Mouse (Mus musculus) CH12.LX (cell line): ENCODE measurements at regions not wholly inside any gene's neighbourhood (a gene's known extent, or its start where the extent isn't known, plus 50 kb on each side); places are given as distances from the start of the nearest gene placed in this dataset.

ENCODE experiments used
- DNase-seq: peaks from one replicate; pipeline ENCODE4 v3.0.0-alpha.2; 2013; ENCODE audit errors: extremely low read depth
- H3K27ac ChIP-seq: 2 replicates; pipeline ENCODE4 v1.5.1; 2012; ENCODE audit warnings: low read depth, mild to moderate bottlenecking, control low read depth, moderate library complexity; ENCODE audit not compliant: insufficient read depth
- H3K27me3 ChIP-seq: replicated peaks from 2 replicates; pipeline ENCODE3; 2012; ENCODE audit warnings: inconsistent platforms
- H3K36me3 ChIP-seq, 2 experiments: replicated peaks in 1 of 2; 2 replicates each; pipeline versions ENCODE3 to v1.6.1; 2012; ENCODE audit warnings: inconsistent platforms in 1 of 2, low read length in 1 of 2, mild to moderate bottlenecking in 1 of 2, mixed read lengths in 1 of 2, moderate library complexity in 1 of 2; ENCODE audit not compliant: control insufficient read depth in 1 of 2, insufficient read depth in 1 of 2
- H3K4me1 ChIP-seq, 2 experiments: 2 replicates each; pipeline ENCODE4 v1.6.1; 2012; ENCODE audit warnings: inconsistent platforms in 1 of 2, moderate library complexity in 1 of 2; ENCODE audit not compliant: insufficient read depth in 2 of 2, control insufficient read depth in 1 of 2
- H3K4me2 ChIP-seq: 2 replicates; pipeline ENCODE4 v1.6.1; 2012; ENCODE audit warnings: low read depth, mild to moderate bottlenecking, control low read depth; ENCODE audit not compliant: poor library complexity, insufficient read depth, severe bottlenecking
- H3K4me3 ChIP-seq, 3 experiments: fragments of 150-350 bp in 1 of 3; sonication (generic) in 1 of 3; replicated peaks in 1 of 3; 2 replicates each; pipeline versions ENCODE3 to v1.5.1; 2011 to 2012; ENCODE audit warnings: low read depth in 2 of 3, low read length in 2 of 3, mild to moderate bottlenecking in 2 of 3, moderate library complexity in 2 of 3, control low read depth in 1 of 3, improper control_type of control experiment in 1 of 3, inconsistent platforms in 1 of 3, mixed read lengths in 1 of 3; ENCODE audit not compliant: poor library complexity in 1 of 3
- H3K79me2 ChIP-seq: replicated peaks from 2 replicates; pipeline ENCODE4 v1.6.1; 2012; ENCODE audit warnings: mild to moderate bottlenecking, moderate library complexity; ENCODE audit not compliant: control insufficient read depth, poor library complexity, insufficient read depth, severe bottlenecking; ENCODE audit errors: extremely low read depth
- H3K9ac ChIP-seq: 2 replicates; pipeline ENCODE4 v1.6.1; 2012; ENCODE audit warnings: low read depth, mild to moderate bottlenecking, control low read depth, moderate library complexity; ENCODE audit not compliant: insufficient read depth
- H3K9me3 ChIP-seq: replicated peaks from 2 replicates; pipeline ENCODE3; 2012; ENCODE audit warnings: low read length, inconsistent platforms, mixed read lengths
- CHD1 ChIP-seq: IDR thresholded peaks from 2 replicates; pipeline ENCODE4 v1.6.1; 2012; ENCODE audit warnings: low read depth, low read length, improper control_type of control experiment, inconsistent platforms
- ELF1 ChIP-seq: IDR thresholded peaks from 2 replicates; pipeline ENCODE4 v1.6.1; 2014; ENCODE audit warnings: low read depth, mild to moderate bottlenecking, inconsistent platforms, low read length, improper control_type of control experiment
- ETS1 ChIP-seq: conservative IDR thresholded peaks from 2 replicates; pipeline ENCODE4 v1.6.1; 2012; ENCODE audit warnings: low read depth, mild to moderate bottlenecking, inconsistent platforms, low read length, improper control_type of control experiment, moderate library complexity
- GABPA ChIP-seq: IDR thresholded peaks from 2 replicates; pipeline ENCODE4 v1.6.1; 2012; ENCODE audit warnings: low read depth, low read length, improper control_type of control experiment, inconsistent platforms; ENCODE audit not compliant: insufficient replicate concordance
- HCFC1 ChIP-seq: IDR thresholded peaks from 2 replicates; pipeline ENCODE4 v1.6.1; 2012; ENCODE audit warnings: low read depth, mild to moderate bottlenecking, inconsistent platforms, low read length, improper control_type of control experiment
- JUN ChIP-seq: IDR thresholded peaks from 2 replicates; pipeline ENCODE4 v1.6.1; 2011; ENCODE audit warnings: low read depth, mild to moderate bottlenecking, low read length, improper control_type of control experiment, moderate library complexity; ENCODE audit not compliant: insufficient read depth
- KAT2A ChIP-seq: IDR thresholded peaks from 2 replicates; pipeline ENCODE4 v1.6.1; 2012; ENCODE audit warnings: low read length, improper control_type of control experiment, inconsistent platforms; ENCODE audit not compliant: insufficient replicate concordance
- MAFK ChIP-seq: IDR thresholded peaks from 2 replicates; pipeline ENCODE4 v1.6.1; 2011; ENCODE audit warnings: low read length, improper control_type of control experiment; ENCODE audit not compliant: insufficient replicate concordance
- MXI1 ChIP-seq: IDR thresholded peaks from 2 replicates; pipeline ENCODE4 v1.6.1; 2011; ENCODE audit warnings: mild to moderate bottlenecking, low read depth, low read length, improper control_type of control experiment
- MYC ChIP-seq: IDR thresholded peaks from 2 replicates; pipeline ENCODE4 v1.6.1; 2011; ENCODE audit warnings: low read depth, mild to moderate bottlenecking, improper control_type of control experiment, low read length
- NRF1 ChIP-seq: IDR thresholded peaks from 2 replicates; pipeline ENCODE4 v1.6.1; 2014; ENCODE audit warnings: low read depth, mild to moderate bottlenecking, inconsistent platforms, low read length, improper control_type of control experiment, moderate library complexity
- PAX5 ChIP-seq: IDR thresholded peaks from 2 replicates; pipeline ENCODE4 v1.6.1; 2012; ENCODE audit warnings: low read length, inconsistent platforms, mixed read lengths
- POLR2AphosphoS2 ChIP-seq: IDR thresholded peaks from 2 replicates; pipeline ENCODE4 v1.6.1; 2011; ENCODE audit warnings: low read depth, low read length, improper control_type of control experiment
- RAD21 ChIP-seq: IDR thresholded peaks from 2 replicates; pipeline ENCODE4 v1.6.1; 2011; ENCODE audit warnings: low read depth, mild to moderate bottlenecking, low read length, improper control_type of control experiment, moderate library complexity
- RCOR1 ChIP-seq: conservative IDR thresholded peaks from 2 replicates; pipeline ENCODE4 v1.6.1; 2012; ENCODE audit warnings: low read depth, mild to moderate bottlenecking, inconsistent platforms, low read length, improper control_type of control experiment
- USF2 ChIP-seq: conservative IDR thresholded peaks from 2 replicates; pipeline ENCODE4 v1.6.1; 2011; ENCODE audit warnings: low read depth, low read length, improper control_type of control experiment
- ZC3H11A ChIP-seq: IDR thresholded peaks from 2 replicates; pipeline ENCODE4 v1.6.1; 2012; ENCODE audit warnings: low read depth, mild to moderate bottlenecking, inconsistent platforms, low read length, improper control_type of control experiment
- ZKSCAN1 ChIP-seq: IDR thresholded peaks from 2 replicates; pipeline ENCODE4 v1.6.1; 2012; ENCODE audit warnings: low read depth, inconsistent platforms, low read length, improper control_type of control experiment, borderline replicate concordance
- ZMIZ1 ChIP-seq: IDR thresholded peaks from 2 replicates; pipeline ENCODE4 v1.6.1; 2012; ENCODE audit warnings: low read depth, mild to moderate bottlenecking, inconsistent platforms, low read length, improper control_type of control experiment
- ZNF384 ChIP-seq: IDR thresholded peaks from 2 replicates; pipeline ENCODE4 v1.6.1; 2012; ENCODE audit warnings: low read depth, low read length, improper control_type of control experiment, inconsistent platforms
- dilution Hi-C: fragments of 300-500 bp; cut with MboI; formaldehyde crosslinking; loops from 2 replicates; pipeline ENCODE4 v1.14.3; 2020; ENCODE audit warnings: low sequenced_read_pairs; ENCODE audit not compliant: extremely low pct_unique_long_range_greater_than_20kb, extremely low pct_ligation_motif_present
- in situ Hi-C: fragments of 300-500 bp; cut with MboI; formaldehyde crosslinking; loops from 3 replicates; pipeline ENCODE4 v1.14.3; 2019; ENCODE audit warnings: low sequenced_read_pairs, low pct_ligation_motif_present, low pct_unique_long_range_greater_than_20kb, mixed read lengths

DNA sequence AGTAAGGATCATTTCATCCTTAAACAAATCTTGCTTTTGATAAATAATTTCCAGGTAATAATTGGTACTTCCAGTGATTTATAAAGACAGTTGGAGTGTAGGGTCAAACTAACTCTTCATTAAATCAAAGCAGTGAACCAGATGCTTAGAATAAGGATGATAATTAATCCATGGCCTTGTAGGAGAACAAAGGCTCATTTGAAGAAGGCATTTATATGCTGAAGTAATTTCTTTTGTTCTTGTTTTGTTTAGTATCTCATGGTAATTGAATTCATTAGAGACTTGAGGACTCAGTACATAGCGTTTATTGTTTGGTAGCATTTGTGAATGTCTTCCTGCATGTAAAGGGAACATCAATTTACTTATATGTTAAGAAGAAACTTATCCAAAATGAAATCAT, 1202.3 kb downstream of the Pcdh9 start:
- DNase-seq = no peak
- in situ Hi-C loops = no loop called here
- H3K27ac ChIP-seq = no peak overlapping the region

DNA sequence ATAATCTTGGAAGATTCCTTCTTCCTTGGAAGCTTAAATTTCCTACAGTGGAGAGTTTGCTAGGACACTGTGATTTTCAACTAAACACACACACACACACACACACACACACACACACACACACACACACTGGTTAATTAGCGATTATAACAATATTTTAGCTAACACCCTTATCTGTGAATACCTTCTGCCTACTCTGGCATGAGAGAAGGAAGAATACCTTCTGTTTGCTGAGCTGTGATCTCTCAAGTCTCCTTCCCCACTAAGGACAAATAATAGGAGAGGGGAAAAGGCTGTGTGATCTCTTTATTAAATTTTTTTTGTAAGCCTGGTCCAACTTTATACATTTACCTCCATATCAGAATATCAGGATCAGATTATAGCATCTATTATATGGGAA, 1203.4 kb downstream of the Pcdh9 start:
- no peak overlapping the region for H3K9ac ChIP-seq
- H3K36me3 ChIP-seq = no peaks in the 10 kb centered on the region
- in situ Hi-C loops (no loop called here), dilution Hi-C loops (no loop called here)
- peaks cover 18% of the 10 kb centered on the region for H3K9me3 ChIP-seq
- no peak overlapping the region for H3K4me2 ChIP-seq
- H3K4me3 ChIP-seq = no peak overlapping the region
- H3K4me1 ChIP-seq = no peaks in the 10 kb centered on the region
- DNase-seq = no peak
- no peak for TF ChIP-seq JUN
- no peak for TF ChIP-seq NRF1
- no peak for TF ChIP-seq MAFK
- no peak for TF ChIP-seq ZKSCAN1
- TF ChIP-seq ZNF384 = no peak
- TF ChIP-seq MXI1 = no peak
- no peak for TF ChIP-seq GABPA
- no peak for TF ChIP-seq CHD1
- TF ChIP-seq PAX5 = no peak
- TF ChIP-seq RCOR1 = no peak
- TF ChIP-seq MYC = no peak
- TF ChIP-seq RAD21 = no peak
- TF ChIP-seq ELF1 = no peak
- H3K79me2 ChIP-seq = no peaks in the 10 kb centered on the region
- H3K27me3 ChIP-seq = no peaks in the 10 kb centered on the region
- no peak overlapping the region for H3K27ac ChIP-seq

More for the DNA sequence above, 1202.3 kb downstream of the Pcdh9 start:
- no peaks in the 10 kb centered on the region for H3K4me1 ChIP-seq
- H3K4me2 ChIP-seq = no peak overlapping the region
- no peak overlapping the region for H3K9ac ChIP-seq
- no peak for TF ChIP-seq ETS1
- TF ChIP-seq KAT2A = no peak
- no peak for TF ChIP-seq ZNF384
- no peak for TF ChIP-seq GABPA
- TF ChIP-seq PAX5 = no peak
- TF ChIP-seq POLR2AphosphoS2 = no peak
- no peak for TF ChIP-seq ZMIZ1
- TF ChIP-seq ZC3H11A = no peak
- no peak for TF ChIP-seq HCFC1
- no peak for TF ChIP-seq ELF1
- TF ChIP-seq RCOR1 = no peak
- no peak for TF ChIP-seq ZKSCAN1
- no peak for TF ChIP-seq USF2
- TF ChIP-seq, all 38 proteins: peak for 0
- no peak overlapping the region for H3K4me3 ChIP-seq
- no peaks in the 10 kb centered on the region for H3K27me3 ChIP-seq
- H3K79me2 ChIP-seq = no peaks in the 10 kb centered on the region
- dilution Hi-C loops = no loop called here
- no peaks in the 10 kb centered on the region for H3K36me3 ChIP-seq
- peaks cover 15% of the 10 kb centered on the region for H3K9me3 ChIP-seq
